Mouse (Mus musculus) embryonic fibroblast, embryonic 13.5 days (primary cell): ENCODE data around the gene Olfr1150-ps1. TPM values are rescaled to one million over a fixed set of nuclear protein-coding genes. Genes with fewer than 3 reads are reported as not detected.

ENCODE experiments used
- H3K27ac ChIP-seq: 2 replicates; pipeline ENCODE4 v1.5.1; 2012; ENCODE audit warnings: low read length, control low read depth, inconsistent platforms; ENCODE audit not compliant: insufficient read depth
- H3K4me1 ChIP-seq: 2 replicates; pipeline ENCODE4 v1.6.1; 2011; ENCODE audit warnings: low read length; ENCODE audit not compliant: control insufficient read depth, insufficient read depth
- H3K4me3 ChIP-seq: 2 replicates; pipeline ENCODE4 v1.5.1; 2011; ENCODE audit warnings: mild to moderate bottlenecking, control low read depth, low read length; ENCODE audit not compliant: insufficient read depth
- CTCF ChIP-seq: IDR thresholded peaks from 2 replicates; pipeline ENCODE4 v1.5.1; 2011; ENCODE audit warnings: mild to moderate bottlenecking, control low read depth, low read length, moderate library complexity, borderline replicate concordance; ENCODE audit not compliant: insufficient read depth
- POLR2A ChIP-seq: IDR thresholded peaks from 2 replicates; pipeline ENCODE4 v1.6.1; 2011; ENCODE audit warnings: low read depth, mild to moderate bottlenecking, control low read depth, low read length, moderate library complexity
- polyA plus RNA-seq: library from polyadenylated mRNA; stranded (reverse); fragments of >200 nt; gene quantifications from 2 replicates; pipeline ENCODE4 v1.2.4, GENCODE M21; 2011; ENCODE audit warnings: low read depth; ENCODE audit not compliant: missing spikeins, insufficient read length

Olfr1150-ps1 gene
- polyA plus RNA-seq, result not detected in 2 replicates

DNA sequence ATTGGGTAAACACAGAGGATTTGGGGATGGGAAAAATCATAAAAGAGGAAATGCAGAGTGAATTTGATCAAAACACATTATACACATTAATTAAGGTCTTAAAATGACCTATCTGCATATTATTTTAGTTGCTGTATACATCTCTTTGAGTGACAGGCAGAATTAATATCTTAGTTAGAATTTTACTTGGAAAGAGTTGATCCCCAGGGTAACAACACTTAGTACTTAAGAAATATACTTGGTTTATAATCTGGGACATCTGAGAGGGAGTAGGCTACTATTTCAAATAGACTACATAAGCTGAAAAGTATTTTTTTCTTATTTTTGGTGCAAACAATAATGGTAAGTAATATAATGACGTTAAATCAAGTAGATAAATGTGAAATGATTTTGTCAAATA, at the start of gene Olfr1150-ps1:
Olfr1150-ps1 (plus strand) TSS at position 301 of the 400 bp plus-strand sequence.
- H3K4me1 ChIP-seq, result no peaks in the 10 kb centered on the region
- H3K4me3 ChIP-seq, result no peak within 1 kb of the TSS
- TF ChIP-seq CTCF (no peak), POLR2A (no peak)
- no peak within 1 kb of the TSS for H3K27ac ChIP-seq

- H3K4me1 ChIP-seq, result no peaks in the 10 kb centered on the region
- TF ChIP-seq CTCF (no peak), POLR2A (no peak)
- no peak within 1 kb of the TSS for H3K4me3 ChIP-seq
- H3K27ac ChIP-seq, result no peak within 1 kb of the TSS
These were observed 43.5 kb upstream of the Olfr1150-ps1 start, which contains the start of gene Olfr1143 for GRCm38 (mm10) chr2:87800292-87800691. Olfr1143 (plus strand) TSS chr2:87800592.

DNA sequence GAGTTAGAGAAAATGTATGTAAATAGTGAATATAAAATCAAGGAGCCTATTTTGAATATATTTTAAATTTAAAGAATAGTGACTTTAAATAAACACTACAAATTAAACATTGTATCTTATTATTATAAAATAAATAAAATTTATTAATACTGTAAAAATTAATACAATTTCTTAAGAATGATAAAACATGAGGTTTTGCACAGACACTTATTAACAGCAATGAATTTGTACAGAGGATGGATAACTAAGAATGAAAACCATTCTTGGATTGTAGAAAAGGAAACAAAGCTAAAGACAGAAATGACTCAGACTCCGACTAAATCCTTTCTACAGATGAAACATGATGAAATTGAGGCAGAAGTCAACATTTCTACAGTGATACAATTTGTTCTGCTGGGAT, 34.3 kb upstream of the Olfr1150-ps1 start, which contains the start of gene Olfr1145:
Olfr1145 (plus strand) TSS at position 301 of the 400 bp plus-strand sequence.
- no peaks in the 10 kb centered on the region for H3K4me1 ChIP-seq
- H3K27ac ChIP-seq, result no peak within 1 kb of the TSS
- no peak within 1 kb of the TSS for H3K4me3 ChIP-seq
- TF ChIP-seq CTCF (no peak), POLR2A (no peak)

DNA sequence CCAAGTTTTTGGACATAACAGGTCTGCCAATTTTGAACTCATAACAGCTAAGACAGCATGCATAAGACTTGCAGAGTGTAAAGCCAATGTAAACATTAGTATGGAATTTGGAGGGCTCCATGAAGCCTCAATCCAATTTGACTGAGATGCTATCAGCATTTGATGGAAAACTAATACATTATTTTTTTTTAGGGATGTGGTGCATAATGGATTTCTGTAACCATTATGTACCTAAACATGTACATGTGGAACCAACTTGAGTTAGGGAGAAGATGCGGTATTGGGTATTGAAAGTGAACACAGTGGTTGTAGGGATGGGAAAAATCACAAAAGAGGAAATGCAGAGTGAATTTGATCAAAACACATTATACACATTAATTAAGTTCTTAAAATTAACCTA, 13.6 kb upstream of the Olfr1150-ps1 start, which contains the start of gene Olfr1148:
Olfr1148 (plus strand) TSS at position 301 of the 400 bp plus-strand sequence.
- H3K4me1 ChIP-seq, result no peaks in the 10 kb centered on the region
- no peak within 1 kb of the TSS for H3K27ac ChIP-seq
- TF ChIP-seq CTCF (no peak), POLR2A (no peak)
- no peak within 1 kb of the TSS for H3K4me3 ChIP-seq

- Histone ChIP-seq H3K4me3 (no peak within 1 kb of the TSS), H3K4me1 (no peaks in the 10 kb centered on the region), H3K27ac (no peak within 1 kb of the TSS)
- no peak for TF ChIP-seq CTCF
- no peak for TF ChIP-seq POLR2A
These were observed 11.8 kb downstream of the Olfr1150-ps1 start, which contains the start of gene Olfr1151 for GRCm38 (mm10) chr2:87855562-87855961. Olfr1151 (plus strand) TSS chr2:87855862.

GRCm38 (mm10) chr2:87866192-87866591, 22.4 kb downstream of the Olfr1150-ps1 start, which contains the start of gene Olfr1152:
Olfr1152 (plus strand) TSS chr2:87866492.
- no peak for TF ChIP-seq CTCF
- TF ChIP-seq POLR2A, result no peak
- Histone ChIP-seq H3K4me1 (no peaks in the 10 kb centered on the region), H3K27ac (no peak within 1 kb of the TSS), H3K4me3 (no peak within 1 kb of the TSS)

- Histone ChIP-seq H3K4me3 (no peak within 1 kb of the TSS), H3K27ac (no peak within 1 kb of the TSS), H3K4me1 (no peaks in the 10 kb centered on the region)
- TF ChIP-seq POLR2A (no peak), CTCF (no peak)
These were observed 50.9 kb downstream of the Olfr1150-ps1 start, which contains the start of gene Olfr1153 for GRCm38 (mm10) chr2:87894662-87895061. Olfr1153 (plus strand) TSS chr2:87894962.

Other genes with a start within 250 kb of the Olfr1150-ps1 start
- not detected in 2 replicates for gene Olfr1130, start 237.8 kb upstream of the Olfr1150-ps1 start, polyA plus RNA-seq
- not detected in 2 replicates for gene Olfr1131, start 216.9 kb upstream of the Olfr1150-ps1 start, polyA plus RNA-seq
- not detected in 2 replicates for gene Olfr1132, start 206.5 kb upstream of the Olfr1150-ps1 start, polyA plus RNA-seq
- gene Olfr1133, start 196.6 kb upstream of the Olfr1150-ps1 start, polyA plus RNA-seq, result not detected in 2 replicates
- not detected in 2 replicates for gene Olfr1134, start 185.5 kb upstream of the Olfr1150-ps1 start, polyA plus RNA-seq
- not detected in 2 replicates for gene Olfr1135, start 170.3 kb upstream of the Olfr1150-ps1 start, polyA plus RNA-seq
- not detected in 2 replicates for gene Olfr1136, start 150.0 kb upstream of the Olfr1150-ps1 start, polyA plus RNA-seq
- not detected in 2 replicates for gene Olfr1137, start 130.8 kb upstream of the Olfr1150-ps1 start, polyA plus RNA-seq
- not detected in 2 replicates for gene Olfr1138, start 104.0 kb upstream of the Olfr1150-ps1 start, polyA plus RNA-seq
- gene Olfr1140, start 100.2 kb upstream of the Olfr1150-ps1 start, polyA plus RNA-seq, result not detected in 2 replicates
- not detected in 2 replicates for gene Olfr1141, start 90.0 kb upstream of the Olfr1150-ps1 start, polyA plus RNA-seq
- not detected in 2 replicates for gene Olfr152, start 64.5 kb upstream of the Olfr1150-ps1 start, polyA plus RNA-seq
- gene Olfr1143, start 43.4 kb upstream of the Olfr1150-ps1 start, polyA plus RNA-seq, result not detected in 2 replicates
- not detected in 2 replicates for gene Olfr1145, start 34.2 kb upstream of the Olfr1150-ps1 start, polyA plus RNA-seq
- not detected in 2 replicates for gene Olfr1148, start 13.5 kb upstream of the Olfr1150-ps1 start, polyA plus RNA-seq
- not detected in 2 replicates for gene Olfr1151, start 11.9 kb downstream of the Olfr1150-ps1 start, polyA plus RNA-seq
- gene Olfr1152, start 22.5 kb downstream of the Olfr1150-ps1 start, polyA plus RNA-seq, result 0.09 TPM in 1 of 2 replicates, not detected in the other
- gene Olfr1153, start 51.0 kb downstream of the Olfr1150-ps1 start, polyA plus RNA-seq, result not detected in 2 replicates
- gene Olfr1154, start 61.2 kb downstream of the Olfr1150-ps1 start, polyA plus RNA-seq, result not detected in 2 replicates
- gene Olfr1155, start 101.1 kb downstream of the Olfr1150-ps1 start, polyA plus RNA-seq, result not detected in 2 replicates
- not detected in 2 replicates for gene Olfr1156, start 109.1 kb downstream of the Olfr1150-ps1 start, polyA plus RNA-seq
- gene Olfr1157, start 124.3 kb downstream of the Olfr1150-ps1 start, polyA plus RNA-seq, result not detected in 2 replicates
- gene Olfr74, start 130.7 kb downstream of the Olfr1150-ps1 start, polyA plus RNA-seq, result not detected in 2 replicates
- not detected in 2 replicates for gene Olfr1158, start 146.1 kb downstream of the Olfr1150-ps1 start, polyA plus RNA-seq
- gene Olfr1160, start 164.3 kb downstream of the Olfr1150-ps1 start, polyA plus RNA-seq, result not detected in 2 replicates
- gene Olfr1161, start 178.8 kb downstream of the Olfr1150-ps1 start, polyA plus RNA-seq, result not detected in 2 replicates
- gene Olfr73, start 193.7 kb downstream of the Olfr1150-ps1 start, polyA plus RNA-seq, result not detected in 2 replicates
- gene Olfr1162, start 207.1 kb downstream of the Olfr1150-ps1 start, polyA plus RNA-seq, result not detected in 2 replicates
- not detected in 2 replicates for gene Olfr1163, start 227.8 kb downstream of the Olfr1150-ps1 start, polyA plus RNA-seq
- gene Olfr1164, start 250.0 kb downstream of the Olfr1150-ps1 start, polyA plus RNA-seq, result not detected in 2 replicates